Mouse (Mus musculus) heart, adult 2 months (tissue): Measurements from ENCODE around the gene Parp6.

Experiments
- EP300 ChIP-seq: fragments of 200-500 bp; IDR thresholded peaks from 2 replicates; pipeline ENCODE4 v1.6.1; 2011; ENCODE audit warnings: low read depth, low read length, control low read depth; ENCODE audit not compliant: insufficient read depth
- POLR2A ChIP-seq: fragments of 200-500 bp; IDR thresholded peaks from 2 replicates; pipeline ENCODE4 v1.6.1; 2011; ENCODE audit warnings: mild to moderate bottlenecking, low read depth, low read length, control low read depth; ENCODE audit not compliant: insufficient read depth

- TF ChIP-seq POLR2A, result no peak
- no peak for TF ChIP-seq EP300
These were observed 78.3 kb downstream of the Parp6 start for GRCm38 (mm10) chr9:59695451-59695813.
